Mouse (Mus musculus): ENCODE data around the gene Ppp1r12a. TPM values are rescaled to one million over a fixed set of nuclear protein-coding genes. Genes with fewer than 3 reads are reported as not detected.

The Ppp1r12a gene
- polyA plus RNA-seq, 1 experiment from 2014 or later, result 83.4 TPM

GRCm38 (mm10) chr10:108284445-108284844 lies 122.5 kb downstream of the Ppp1r12a start:
- no peak for ATAC-seq (ENCODE audit: low FRiP score, low read depth)

GRCm38 (mm10) chr10:108284977-108285376 lies 123.0 kb downstream of the Ppp1r12a start:
- no peak overlapping the region for H3K9ac ChIP-seq
- 93% methylated on average over 5 of the region's 5 CpGs for WGBS
- no peaks in the 10 kb centered on the region for H3K4me1 ChIP-seq
- peaks cover 8% of the 10 kb centered on the region; the same call in 1 of the 2 replicates for H3K36me3 ChIP-seq
- no peak overlapping the region for H3K27ac ChIP-seq
- no peak overlapping the region for H3K4me2 ChIP-seq (replicated peaks)
- H3K4me3 ChIP-seq, result no peak overlapping the region
- no peaks in the 10 kb centered on the region for H3K27me3 ChIP-seq (replicated peaks)
- no peaks in the 10 kb centered on the region for H3K9me3 ChIP-seq
- no peak for ATAC-seq (ENCODE audit: low FRiP score, low read depth)

More at GRCm38 (mm10) chr10:108284445-108284844, 122.5 kb downstream of the Ppp1r12a start:
- Histone ChIP-seq H3K9me3 (no peaks in the 10 kb centered on the region), H3K4me1 (no peaks in the 10 kb centered on the region), H3K36me3 (peaks cover 13% of the 10 kb centered on the region; the same call in 1 of the 2 replicates), H3K9ac (no peak overlapping the region), H3K4me3 (no peak overlapping the region), H3K27me3 (replicated peaks) (no peaks in the 10 kb centered on the region), H3K27ac (no peak overlapping the region), H3K4me2 (replicated peaks) (no peak overlapping the region)
- WGBS, result 91% methylated on average over 4 of the region's 4 CpGs

GRCm38 (mm10) chr10:108286658-108287437 lies 124.9 kb downstream of the Ppp1r12a start:
- no peak overlapping the region for H3K4me3 ChIP-seq
- no peak overlapping the region for H3K9ac ChIP-seq
- no peaks in the 10 kb centered on the region for H3K4me1 ChIP-seq
- no peak overlapping the region for H3K4me2 ChIP-seq (replicated peaks)
- H3K27me3 ChIP-seq (replicated peaks), result no peaks in the 10 kb centered on the region
- 70% methylated on average over 11 of the region's 11 CpGs for WGBS
- no peaks in the 10 kb centered on the region for H3K9me3 ChIP-seq
- ATAC-seq (ENCODE audit: low FRiP score, low read depth), result no peak
- no peaks in the 10 kb centered on the region for H3K36me3 ChIP-seq
- no peak overlapping the region for H3K27ac ChIP-seq

- H3K27me3 ChIP-seq (replicated peaks), result no peaks in the 10 kb centered on the region
- H3K4me2 ChIP-seq (replicated peaks), result no peak overlapping the region
- no peak overlapping the region for H3K9ac ChIP-seq
- 90% methylated on average over 4 of the region's 4 CpGs for WGBS
- H3K4me1 ChIP-seq, result no peaks in the 10 kb centered on the region
- ATAC-seq (ENCODE audit: low FRiP score, low read depth), result no peak
- no peak overlapping the region for H3K4me3 ChIP-seq
- H3K36me3 ChIP-seq, result no peaks in the 10 kb centered on the region
- no peaks in the 10 kb centered on the region for H3K9me3 ChIP-seq
- H3K27ac ChIP-seq, result no peak overlapping the region
Observed at GRCm38 (mm10) chr10:108287438-108287801, 125.4 kb downstream of the Ppp1r12a start.

GRCm38 (mm10) chr10:108290046-108290445 lies 128.1 kb downstream of the Ppp1r12a start:
- no peak for ATAC-seq (ENCODE audit: low FRiP score, low read depth)
- H3K4me2 ChIP-seq (replicated peaks), result no peak overlapping the region
- H3K36me3 ChIP-seq, result no peaks in the 10 kb centered on the region
- H3K9ac ChIP-seq, result no peak overlapping the region
- 97% methylated on average over 13 of the region's 13 CpGs for WGBS
- no peaks in the 10 kb centered on the region for H3K27me3 ChIP-seq (replicated peaks)
- no peak overlapping the region for H3K4me3 ChIP-seq
- no peak overlapping the region for H3K27ac ChIP-seq
- H3K9me3 ChIP-seq, result no peaks in the 10 kb centered on the region
- H3K4me1 ChIP-seq, result no peaks in the 10 kb centered on the region

GRCm38 (mm10) chr10:108291688-108292471 lies 129.9 kb downstream of the Ppp1r12a start:
- no peaks in the 10 kb centered on the region for H3K4me1 ChIP-seq
- H3K9ac ChIP-seq, result no peak overlapping the region
- no peak overlapping the region for H3K4me3 ChIP-seq
- no peak for ATAC-seq (ENCODE audit: low FRiP score, low read depth)
- H3K9me3 ChIP-seq, result no peaks in the 10 kb centered on the region
- H3K4me2 ChIP-seq (replicated peaks), result no peak overlapping the region
- H3K27ac ChIP-seq, result no peak overlapping the region
- H3K27me3 ChIP-seq (replicated peaks), result no peaks in the 10 kb centered on the region
- WGBS, result 75% methylated on average over 12 of the region's 12 CpGs
- no peaks in the 10 kb centered on the region for H3K36me3 ChIP-seq

- H3K4me2 ChIP-seq (replicated peaks), result no peak overlapping the region
- H3K4me1 ChIP-seq, result no peaks in the 10 kb centered on the region
- no peaks in the 10 kb centered on the region for H3K9me3 ChIP-seq
- H3K27ac ChIP-seq, result no peak overlapping the region
- no peak overlapping the region for H3K9ac ChIP-seq
- ATAC-seq (ENCODE audit: low FRiP score, low read depth), result no peak
- no peak overlapping the region for H3K4me3 ChIP-seq
- 91% methylated on average over 4 of the region's 4 CpGs for WGBS
- no peaks in the 10 kb centered on the region for H3K27me3 ChIP-seq (replicated peaks)
- H3K36me3 ChIP-seq, result no peaks in the 10 kb centered on the region
Observed at GRCm38 (mm10) chr10:108292651-108293050, 130.7 kb downstream of the Ppp1r12a start.

- no peaks in the 10 kb centered on the region for H3K27me3 ChIP-seq (replicated peaks)
- WGBS, result 94% methylated on average over 16 of the region's 16 CpGs
- H3K4me3 ChIP-seq, result no peak overlapping the region
- no peaks in the 10 kb centered on the region for H3K36me3 ChIP-seq
- H3K9me3 ChIP-seq, result no peaks in the 10 kb centered on the region
- no peak for ATAC-seq (ENCODE audit: low FRiP score, low read depth)
- H3K4me2 ChIP-seq (replicated peaks), result no peak overlapping the region
- H3K9ac ChIP-seq, result no peak overlapping the region
- H3K27ac ChIP-seq, result no peak overlapping the region
- H3K4me1 ChIP-seq, result no peaks in the 10 kb centered on the region
Observed at GRCm38 (mm10) chr10:108293620-108294195, 131.7 kb downstream of the Ppp1r12a start.

GRCm38 (mm10) chr10:108294766-108295165 lies 132.8 kb downstream of the Ppp1r12a start:
- Histone ChIP-seq H3K4me2 (replicated peaks) (no peak overlapping the region), H3K4me3 (no peak overlapping the region), H3K9ac (no peak overlapping the region), H3K27ac (no peak overlapping the region), H3K27me3 (replicated peaks) (no peaks in the 10 kb centered on the region), H3K4me1 (no peaks in the 10 kb centered on the region), H3K36me3 (no peaks in the 10 kb centered on the region), H3K9me3 (no peaks in the 10 kb centered on the region)
- 82% methylated on average over 7 of the region's 7 CpGs for WGBS
- ATAC-seq (ENCODE audit: low FRiP score, low read depth), result no peak

- Histone ChIP-seq H3K4me2 (replicated peaks) (no peak overlapping the region), H3K27ac (no peak overlapping the region), H3K4me1 (no peaks in the 10 kb centered on the region), H3K9ac (no peak overlapping the region), H3K9me3 (no peaks in the 10 kb centered on the region), H3K27me3 (replicated peaks) (no peaks in the 10 kb centered on the region), H3K36me3 (no peaks in the 10 kb centered on the region), H3K4me3 (no peak overlapping the region)
- ATAC-seq (ENCODE audit: low FRiP score, low read depth), result no peak
- WGBS, result 89% methylated on average over 7 of the region's 7 CpGs
Observed at GRCm38 (mm10) chr10:108296446-108296845, 134.5 kb downstream of the Ppp1r12a start.

GRCm38 (mm10) chr10:108298261-108298660 lies 136.3 kb downstream of the Ppp1r12a start:
- Histone ChIP-seq H3K27ac (no peak overlapping the region), H3K27me3 (replicated peaks) (no peaks in the 10 kb centered on the region), H3K9ac (no peak overlapping the region), H3K9me3 (no peaks in the 10 kb centered on the region), H3K4me2 (replicated peaks) (no peak overlapping the region), H3K4me3 (no peak overlapping the region), H3K36me3 (no peaks in the 10 kb centered on the region), H3K4me1 (no peaks in the 10 kb centered on the region)
- no peak for ATAC-seq (ENCODE audit: low FRiP score, low read depth)
- 93% methylated on average over 13 of the region's 13 CpGs for WGBS

GRCm38 (mm10) chr10:108298841-108299545 lies 137.0 kb downstream of the Ppp1r12a start:
- Histone ChIP-seq H3K27ac (no peak overlapping the region), H3K36me3 (no peaks in the 10 kb centered on the region), H3K4me2 (replicated peaks) (no peak overlapping the region), H3K27me3 (replicated peaks) (no peaks in the 10 kb centered on the region), H3K9me3 (no peaks in the 10 kb centered on the region), H3K9ac (no peak overlapping the region), H3K4me1 (no peaks in the 10 kb centered on the region), H3K4me3 (no peak overlapping the region)
- WGBS, result 88% methylated on average over 16 of the region's 17 CpGs
- ATAC-seq (ENCODE audit: low FRiP score, low read depth), result no peak

All from neural tube, embryonic 12.5 days (tissue).